Mouse (Mus musculus): Measurements from ENCODE around the gene Nup160.

DNA sequence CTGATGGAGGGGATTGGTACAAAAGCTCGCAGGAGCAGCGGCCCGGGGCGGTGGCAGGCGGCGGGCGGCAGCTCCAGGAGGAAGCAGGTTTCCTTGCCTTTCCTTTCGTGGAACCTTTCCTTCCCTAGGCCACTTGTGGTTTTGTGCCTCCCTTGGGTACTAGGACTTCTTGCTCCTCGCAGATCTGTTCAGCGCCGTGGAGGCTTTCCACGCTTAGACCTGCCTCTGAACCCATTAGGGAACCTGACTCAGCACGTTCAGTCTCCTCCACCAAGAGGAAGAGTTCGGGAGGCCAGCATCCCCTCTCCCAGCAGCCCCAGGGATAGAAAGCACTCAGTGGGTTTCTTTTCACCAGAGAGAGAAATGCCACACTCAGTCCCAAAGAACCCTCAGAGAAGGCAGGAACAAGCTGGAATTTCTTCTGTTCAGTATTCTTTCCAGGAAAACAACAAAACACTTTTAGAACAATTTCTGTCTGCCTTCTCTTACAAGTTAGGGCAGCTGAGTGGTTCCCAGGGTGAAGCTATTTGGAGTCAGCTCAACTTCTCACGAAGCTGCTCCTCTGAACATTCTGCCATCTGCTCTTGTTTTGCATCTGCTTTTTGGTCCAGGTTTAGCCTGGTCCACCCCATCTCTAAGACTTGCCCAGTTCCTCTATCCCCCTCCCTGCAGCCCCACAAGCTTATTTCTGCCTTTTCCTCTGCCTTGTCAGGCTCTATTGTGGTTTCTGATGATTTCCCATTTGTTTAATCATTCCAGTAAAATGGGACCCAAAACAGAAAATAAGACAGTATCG lies 44.9 kb upstream of the Nup160 start:
- TF ChIP-seq POLR2A (IDR thresholded peaks at IDR 0.05; ENCODE audit: control insufficient read depth, low read depth, low read length) = no peak
- TF ChIP-seq CTCF (IDR thresholded peaks at IDR 0.05; ENCODE audit: control insufficient read depth, insufficient read depth, insufficient replicate concordance, low read depth, low read length) = no peak
